Mouse (Mus musculus): ENCODE measurements around the gene Hsd17b6.

The Hsd17b6 gene

DNA sequence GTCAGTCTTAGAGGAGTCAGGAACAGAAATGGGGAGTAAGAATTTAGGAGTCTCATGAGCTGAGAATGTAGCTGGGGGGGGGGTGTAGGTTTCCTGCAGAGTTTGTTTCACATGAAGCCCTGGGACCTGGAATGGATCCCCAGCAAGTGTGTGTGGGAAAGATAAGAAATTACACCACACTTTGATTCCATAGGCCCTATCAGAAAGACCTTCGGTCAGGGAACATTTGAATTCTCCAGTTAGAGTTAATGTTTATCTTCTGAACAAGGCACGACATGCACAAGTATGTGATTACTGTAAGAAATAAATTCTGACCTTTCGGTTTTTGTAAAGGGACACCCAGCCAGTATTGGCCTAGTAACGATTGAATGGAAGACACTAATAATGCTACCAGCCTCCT is 37.6 kb downstream of the Hsd17b6 start:
- TF ChIP-seq GATA4 (IDR thresholded peaks at IDR 0.05; ENCODE audit: insufficient replicate concordance, low read length): peak; percentile 96

DNA sequence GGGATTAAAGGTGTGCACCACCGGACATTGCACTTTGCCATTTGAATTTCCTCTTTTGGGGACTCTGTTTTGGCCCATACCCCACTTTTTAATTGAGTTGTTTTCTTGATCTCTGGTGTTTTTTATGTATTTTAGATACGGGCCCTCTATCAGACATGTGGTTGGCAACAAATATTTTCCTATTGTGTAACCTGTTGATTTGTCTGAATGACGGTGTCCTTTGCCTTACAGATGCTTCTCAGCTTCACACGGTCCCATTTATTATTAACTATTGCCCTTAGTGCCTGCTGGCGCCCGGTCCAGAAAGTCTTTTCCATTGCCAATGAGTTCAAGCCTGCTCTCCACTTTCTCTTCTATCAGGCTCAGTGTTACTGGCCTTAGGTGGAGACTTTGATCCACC is 40.9 kb downstream of the Hsd17b6 start:
- peak; percentile 55; the same call in 1 of the 2 replicates for TF ChIP-seq GATA4 (IDR thresholded peaks at IDR 0.05; ENCODE audit: insufficient replicate concordance, low read length)

DNA sequence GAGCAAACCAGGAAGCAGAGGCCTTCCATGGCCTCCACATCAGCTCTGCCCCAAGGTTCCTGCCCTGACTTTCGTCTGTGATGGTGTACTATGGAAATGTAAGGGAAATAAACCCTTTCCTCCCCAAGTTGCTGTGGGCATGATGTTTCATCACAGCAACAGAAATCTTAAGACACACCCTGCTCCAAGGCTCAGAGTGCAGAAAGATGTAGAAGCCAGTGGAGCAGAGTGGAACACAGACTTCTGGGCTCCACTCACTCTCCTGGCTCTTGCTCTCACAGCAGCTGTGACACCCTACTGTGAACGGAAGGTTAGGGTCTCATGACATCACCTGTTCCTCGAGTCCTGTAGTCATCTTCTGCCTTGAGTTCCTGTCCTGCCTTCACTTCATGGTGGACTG is 43.4 kb downstream of the Hsd17b6 start:
- no peak for TF ChIP-seq GATA4 (IDR thresholded peaks at IDR 0.05; ENCODE audit: insufficient replicate concordance, low read length)

DNA sequence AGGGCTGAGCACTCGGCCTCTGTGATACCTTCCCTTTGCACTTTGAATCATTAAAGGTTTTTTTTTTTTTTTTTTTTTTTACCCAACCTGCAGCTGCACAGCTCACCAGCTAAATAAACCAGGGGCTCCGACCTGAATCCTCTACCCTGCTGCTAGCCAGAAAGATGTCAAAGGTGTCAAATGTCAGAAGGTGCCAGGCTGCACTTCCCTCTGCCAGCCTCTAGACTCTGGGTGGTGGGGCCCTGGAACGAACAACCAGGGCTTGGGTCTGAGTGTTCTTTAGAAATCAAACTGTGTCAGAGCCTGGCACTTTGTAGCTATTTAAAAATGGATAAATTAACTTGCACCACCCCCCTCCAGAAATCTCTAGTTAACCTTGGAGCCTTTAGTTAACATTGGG is 45.0 kb downstream of the Hsd17b6 start:
- no peak for TF ChIP-seq GATA4 (IDR thresholded peaks at IDR 0.05; ENCODE audit: insufficient replicate concordance, low read length)

DNA sequence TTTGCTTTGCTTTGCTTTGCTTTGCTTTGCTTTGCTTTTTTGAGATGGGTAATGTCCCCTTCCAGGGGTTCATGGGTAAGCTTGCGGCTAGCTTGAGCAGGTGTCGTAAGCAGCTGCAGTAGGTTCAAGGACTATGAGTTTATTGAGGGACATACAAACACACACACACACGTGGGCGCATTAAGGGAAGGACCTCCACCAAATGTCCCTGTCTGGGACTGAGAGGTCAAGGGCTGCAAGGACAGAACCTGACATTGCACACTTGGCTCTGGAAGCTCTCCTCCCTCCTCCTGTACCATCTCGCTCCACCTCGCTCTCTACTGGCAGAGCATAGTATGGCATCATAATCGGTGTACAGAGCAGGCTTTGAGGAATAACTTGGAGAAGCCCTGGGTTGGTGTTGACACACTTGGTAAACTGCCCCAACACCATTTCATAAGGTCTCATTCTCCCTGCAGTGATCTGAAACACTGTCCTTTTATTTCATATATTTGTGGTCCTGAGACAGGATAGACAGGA is 48.2 kb downstream of the Hsd17b6 start:
- TF ChIP-seq GATA4 (IDR thresholded peaks at IDR 0.05; ENCODE audit: insufficient replicate concordance, low read length): no peak

DNA sequence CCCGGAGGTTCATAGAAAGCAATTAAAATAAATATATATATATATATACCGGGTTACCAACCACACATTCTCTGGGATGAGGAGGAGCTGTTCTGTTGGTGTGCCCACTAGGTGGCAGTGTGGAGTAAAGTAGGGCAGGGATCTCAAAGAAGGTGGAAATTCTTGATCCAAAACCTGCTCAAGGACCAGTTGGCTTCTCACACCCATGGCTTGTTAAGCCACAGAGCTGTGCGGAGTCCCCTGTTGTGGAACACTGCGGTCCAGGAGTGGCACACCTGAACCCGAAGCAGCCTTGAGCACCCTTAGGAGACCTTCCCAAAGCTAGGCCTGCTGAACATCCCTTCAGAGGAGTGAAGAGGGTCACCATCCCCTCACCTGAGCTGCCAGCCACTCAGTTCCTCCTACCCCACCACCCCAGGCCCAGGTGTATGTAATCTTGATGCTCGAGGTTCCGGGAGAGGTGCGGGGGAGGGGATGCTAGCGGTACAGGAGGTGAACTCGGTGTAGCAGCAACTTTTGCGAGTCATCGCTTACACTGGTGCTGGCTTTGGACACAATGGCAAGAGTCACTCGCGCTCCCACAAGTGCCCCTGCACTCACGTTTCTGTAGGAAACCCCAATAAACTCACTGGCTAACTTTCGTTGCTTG is 51.1 kb downstream of the Hsd17b6 start:
- no peak for TF ChIP-seq GATA4 (IDR thresholded peaks at IDR 0.05; ENCODE audit: insufficient replicate concordance, low read length)

DNA sequence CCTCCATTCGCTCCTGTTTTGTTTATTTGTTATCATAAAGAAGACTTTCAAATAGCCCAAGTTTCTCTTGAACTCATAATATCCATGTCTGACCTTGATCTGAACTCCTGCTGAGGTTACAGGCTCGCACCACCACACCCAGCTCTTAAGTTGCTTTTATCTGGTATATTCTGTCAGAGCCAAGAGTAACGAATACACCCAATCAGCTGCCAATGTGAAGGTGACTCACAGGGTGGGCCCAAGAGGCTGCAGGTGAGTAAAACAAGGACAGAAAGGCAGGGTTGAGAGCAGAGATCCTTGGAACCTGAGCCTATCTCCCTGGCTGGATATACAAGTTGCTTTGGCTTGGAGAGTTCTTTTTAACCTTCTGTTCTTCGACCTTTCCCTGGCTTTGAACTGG is 52.4 kb downstream of the Hsd17b6 start:
- TF ChIP-seq GATA4 (IDR thresholded peaks at IDR 0.05; ENCODE audit: insufficient replicate concordance, low read length): no peak

DNA sequence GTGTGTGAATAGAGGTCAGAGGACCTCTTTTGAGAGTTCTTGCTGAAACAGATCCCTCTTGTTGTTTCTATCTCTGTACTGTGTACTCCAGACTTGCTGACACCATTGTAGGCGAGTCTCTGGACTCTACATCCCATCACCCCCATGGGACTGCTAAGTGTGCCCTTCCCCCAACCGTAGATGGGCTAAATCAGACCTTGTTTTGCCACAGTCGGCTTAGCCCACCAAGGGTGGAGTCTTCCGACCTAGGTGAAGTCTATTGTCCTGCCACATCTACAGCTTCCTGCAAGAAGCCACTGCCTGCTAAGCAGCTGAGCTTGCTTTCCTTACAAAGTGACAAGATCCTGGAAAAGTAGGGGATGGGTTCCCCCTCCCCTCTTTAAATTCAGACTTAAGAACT is 55.6 kb downstream of the Hsd17b6 start:
- TF ChIP-seq GATA4 (IDR thresholded peaks at IDR 0.05; ENCODE audit: insufficient replicate concordance, low read length): no peak

DNA sequence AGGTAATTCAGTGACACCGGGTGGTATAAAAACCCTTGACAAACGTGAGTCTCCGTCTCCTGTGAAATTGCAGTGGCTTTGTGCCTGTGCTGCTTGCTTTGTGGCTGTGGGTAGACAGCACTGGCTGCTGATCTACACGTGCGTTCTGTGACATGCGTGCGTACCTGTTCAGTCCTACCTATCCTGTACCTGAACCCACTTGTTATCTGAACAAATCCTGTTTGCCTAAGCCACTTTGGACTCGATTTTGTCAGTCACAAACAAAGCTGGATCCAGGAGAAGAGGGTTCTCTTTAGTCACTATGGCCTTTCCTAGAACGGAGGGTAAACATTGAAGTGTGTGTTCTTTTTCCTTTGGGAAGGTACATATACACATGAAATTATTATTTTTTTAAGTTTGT is 56.0 kb downstream of the Hsd17b6 start:
- TF ChIP-seq GATA4 (IDR thresholded peaks at IDR 0.05; ENCODE audit: insufficient replicate concordance, low read length): peak; percentile 74; the same call in 1 of the 2 replicates

DNA sequence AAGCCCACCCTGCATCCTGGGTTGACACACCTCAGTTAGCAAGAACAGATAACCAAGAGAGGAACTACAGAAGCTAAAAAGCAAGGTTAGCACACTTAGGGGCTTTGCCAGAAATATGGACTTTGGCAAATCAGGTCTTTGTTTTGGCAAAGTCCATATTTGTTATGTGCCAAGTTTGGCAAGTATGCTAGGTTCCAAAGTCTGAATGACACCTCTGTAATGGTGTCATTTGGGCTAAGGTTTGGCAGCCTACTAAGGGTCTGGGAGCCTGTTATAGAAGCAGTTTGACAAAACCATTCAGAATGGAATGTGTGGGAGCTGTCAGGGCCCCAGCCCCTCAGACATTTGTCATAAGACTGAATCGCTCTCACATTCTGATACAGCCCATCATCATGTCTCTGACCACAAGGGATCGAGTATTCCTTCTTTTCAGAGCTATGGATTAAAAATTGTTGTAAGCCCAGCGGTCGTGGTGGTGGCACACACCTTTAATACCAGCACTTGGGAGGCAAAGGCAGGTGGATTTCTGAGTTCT is 57.7 kb downstream of the Hsd17b6 start:
- TF ChIP-seq GATA4 (IDR thresholded peaks at IDR 0.05; ENCODE audit: insufficient replicate concordance, low read length): no peak

DNA sequence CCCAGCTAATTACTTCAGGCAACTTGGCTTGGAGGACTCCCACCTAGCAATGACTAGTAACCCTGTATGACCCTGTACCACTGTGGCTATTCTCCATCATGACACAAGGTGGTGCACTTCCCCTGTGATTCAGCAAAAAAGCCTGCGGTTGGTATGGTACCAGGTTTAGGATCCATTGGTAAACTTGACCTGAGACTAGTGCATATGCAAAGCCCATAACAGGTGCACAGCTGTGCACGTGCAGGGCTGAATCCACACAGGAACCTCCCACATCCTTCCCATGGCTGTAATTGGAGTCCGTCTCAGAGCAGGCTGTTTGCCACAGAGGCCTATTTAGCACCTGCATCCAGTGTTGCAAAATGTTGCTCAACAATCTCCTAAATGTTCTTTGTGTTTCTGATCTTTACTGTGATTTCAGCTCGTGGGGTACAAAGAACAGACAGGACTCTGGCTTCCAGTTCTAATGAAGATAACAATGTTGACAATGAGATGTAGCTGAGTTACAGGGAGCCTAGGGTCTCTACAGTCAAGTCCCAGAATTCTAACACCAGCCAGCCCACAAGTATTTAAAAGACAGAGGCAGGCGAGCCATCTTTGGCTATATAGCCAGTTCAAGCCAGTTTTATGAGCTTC is 61.9 kb downstream of the Hsd17b6 start:
- TF ChIP-seq GATA4 (IDR thresholded peaks at IDR 0.05; ENCODE audit: insufficient replicate concordance, low read length): peak; percentile 97

Data from liver, adult (tissue).